Mouse (Mus musculus) embryonic facial prominence, embryonic 10.5 days (tissue): ENCODE data around the gene Parp8. TPM values are rescaled to one million over a fixed set of nuclear protein-coding genes. Genes with fewer than 3 reads are reported as not detected.

Source experiments
- DNase-seq: peaks from one replicate; pipeline ENCODE4 v3.0.0-alpha.2; 2017; ENCODE audit warnings: low spot score
- H3K27ac ChIP-seq: fragments of 300-500 bp; sonication (generic); replicated peaks from 2 replicates; pipeline ENCODE4 v1.5.1; 2016; ENCODE audit warnings: mild to moderate bottlenecking
- H3K27me3 ChIP-seq: fragments of 300-500 bp; sonication (generic); replicated peaks from 2 replicates; pipeline ENCODE4 v1.6.1; 2016; ENCODE audit warnings: low read depth, mild to moderate bottlenecking; ENCODE audit not compliant: poor library complexity, severe bottlenecking
- H3K36me3 ChIP-seq: fragments of 300-500 bp; sonication (generic); replicated peaks from 2 replicates; pipeline ENCODE4 v1.6.1; 2016; ENCODE audit warnings: mild to moderate bottlenecking, moderate library complexity
- H3K4me1 ChIP-seq: fragments of 300-500 bp; sonication (generic); 2 replicates; pipeline ENCODE4 v1.6.1; 2016
- H3K4me3 ChIP-seq: fragments of 300-500 bp; sonication (generic); 2 replicates; pipeline ENCODE4 v1.5.1; 2016; ENCODE audit warnings: mild to moderate bottlenecking, moderate library complexity
- H3K9me3 ChIP-seq: fragments of 300-500 bp; sonication (generic); 2 replicates; pipeline ENCODE4 v1.6.1; 2016; ENCODE audit warnings: mild to moderate bottlenecking
- WGBS: fragments of 180-500 bp; shearing (Covaris S2); methylation state at CpG from one replicate; pipeline ENCODE4 v1.1.7; 2016; 5-methylcytosine and 5-hydroxymethylcytosine counted together
- polyA plus RNA-seq: library from polyadenylated mRNA; unstranded; fragments of >200 nt; fragmentation: Nextera tagmentation; extraction: Ambion mirVana; gene quantifications from 2 replicates; pipeline ENCODE4 v1.2.1, GENCODE M21; 2016

Gene Parp8
- polyA plus RNA-seq, 1 experiment from 2014 or later: 13.1 TPM

- Histone ChIP-seq H3K36me3 (no peaks in the 10 kb centered on the region), H3K27ac (no peak overlapping the region), H3K27me3 (no peaks in the 10 kb centered on the region), H3K4me3 (no peak overlapping the region), H3K9me3 (no peaks in the 10 kb centered on the region), H3K4me1 (peaks cover 13% of the 10 kb centered on the region)
- 90% methylated on average over 7 of the region's 7 CpGs for WGBS
- no peak for DNase-seq
These were observed 53.2 kb downstream of the Parp8 start for GRCm38 (mm10) chr13:116972036-116972611.

DNA sequence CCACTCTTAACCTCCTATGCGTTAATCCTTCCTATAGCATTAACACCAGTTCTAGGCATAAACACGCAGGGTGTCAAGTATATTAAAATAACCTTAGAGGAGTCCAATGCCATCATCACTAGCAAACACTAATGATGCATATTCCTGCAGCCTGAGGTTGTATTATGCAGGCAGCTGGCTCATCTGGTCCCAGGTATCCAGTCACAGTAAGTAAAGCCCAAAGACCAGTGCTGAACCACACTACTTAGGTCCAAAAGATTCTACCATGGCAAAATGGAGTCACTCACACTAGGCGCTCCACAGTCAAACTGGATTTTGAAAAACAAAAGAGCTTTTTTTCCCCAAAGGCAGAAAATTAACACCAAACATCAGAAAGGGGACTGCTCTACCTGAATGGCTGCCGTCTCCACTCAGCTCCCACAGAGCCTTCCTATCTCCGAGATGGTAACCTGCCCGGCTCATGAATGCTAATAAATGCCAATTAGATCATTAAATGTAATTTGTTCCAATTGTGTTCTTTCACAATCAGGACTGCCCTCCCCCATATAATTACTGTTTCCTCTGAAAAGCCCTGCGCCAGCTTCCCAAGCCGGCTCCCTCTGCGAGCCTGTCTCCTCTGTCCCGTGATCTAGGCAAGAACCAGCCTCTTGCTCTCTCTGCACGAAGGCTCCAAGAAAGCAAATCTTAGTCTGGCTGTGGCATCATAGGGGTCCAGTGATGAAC lies 54.5 kb downstream of the Parp8 start:
- H3K4me1 ChIP-seq: peaks cover 13% of the 10 kb centered on the region
- 60% methylated on average over 11 of the region's 11 CpGs for WGBS

GRCm38 (mm10) chr13:116969650-116970049 lies 55.7 kb downstream of the Parp8 start:
- Histone ChIP-seq H3K4me1 (peaks cover 13% of the 10 kb centered on the region), H3K36me3 (no peaks in the 10 kb centered on the region), H3K4me3 (no peak overlapping the region), H3K27me3 (no peaks in the 10 kb centered on the region), H3K9me3 (no peaks in the 10 kb centered on the region), H3K27ac (no peak overlapping the region)
- WGBS: 86% methylated on average over 1 of the region's 1 CpGs
- DNase-seq: no peak

More for the DNA sequence above, 54.5 kb downstream of the Parp8 start:
- Histone ChIP-seq H3K9me3 (no peaks in the 10 kb centered on the region), H3K36me3 (no peaks in the 10 kb centered on the region), H3K27ac (no peak overlapping the region), H3K4me3 (no peak overlapping the region), H3K27me3 (no peaks in the 10 kb centered on the region)
- DNase-seq: peak; percentile 27

DNA sequence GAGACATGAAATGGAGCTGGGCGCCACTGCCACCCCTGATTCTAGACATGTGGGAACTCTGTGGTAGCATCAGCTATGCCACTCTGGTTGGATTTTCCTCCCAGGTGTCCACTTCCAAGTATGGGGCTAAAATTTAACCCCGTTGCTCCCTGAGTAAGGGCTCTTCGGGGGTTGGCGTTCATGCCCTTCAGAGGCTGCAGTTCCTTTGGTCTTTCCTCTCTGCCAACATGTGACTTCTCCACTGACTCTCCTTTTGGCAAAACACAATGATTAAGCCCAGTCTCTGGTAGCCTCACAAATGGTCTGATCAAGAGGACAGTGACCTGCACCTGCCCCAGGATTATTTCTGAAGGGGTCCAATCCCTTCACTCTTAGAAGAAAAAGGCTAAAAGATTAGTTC lies 56.4 kb downstream of the Parp8 start:
- no peak overlapping the region for H3K27ac ChIP-seq
- no peaks in the 10 kb centered on the region for H3K9me3 ChIP-seq
- H3K4me1 ChIP-seq: peaks cover 14% of the 10 kb centered on the region
- H3K4me3 ChIP-seq: no peak overlapping the region
- 96% methylated on average over 4 of the region's 4 CpGs for WGBS
- no peaks in the 10 kb centered on the region for H3K27me3 ChIP-seq
- no peak for DNase-seq
- no peaks in the 10 kb centered on the region for H3K36me3 ChIP-seq

DNA sequence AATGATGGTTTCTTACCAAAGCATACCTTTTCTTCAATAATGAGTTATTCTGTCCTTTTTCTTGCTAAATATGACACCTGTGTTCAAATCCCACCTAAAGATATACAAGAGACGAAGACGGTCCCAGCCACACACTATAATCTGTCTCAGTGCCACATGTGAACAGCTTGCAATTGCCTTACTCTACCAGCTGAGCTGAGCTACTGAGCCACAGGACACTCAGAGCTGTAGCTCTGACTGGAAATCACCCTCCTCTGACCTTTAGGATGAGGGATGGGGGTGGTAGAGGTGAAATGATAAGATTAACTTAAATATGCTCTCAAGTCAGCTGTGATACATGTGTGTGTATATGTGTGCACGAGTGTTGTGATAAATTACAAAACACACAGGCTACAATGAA lies 57.9 kb downstream of the Parp8 start:
- no peak for DNase-seq
- Histone ChIP-seq H3K9me3 (no peaks in the 10 kb centered on the region), H3K4me3 (no peak overlapping the region), H3K27me3 (no peaks in the 10 kb centered on the region), H3K27ac (no peak overlapping the region), H3K4me1 (peaks cover 23% of the 10 kb centered on the region), H3K36me3 (no peaks in the 10 kb centered on the region)
- WGBS: 91% methylated on average over 3 of the region's 3 CpGs

DNA sequence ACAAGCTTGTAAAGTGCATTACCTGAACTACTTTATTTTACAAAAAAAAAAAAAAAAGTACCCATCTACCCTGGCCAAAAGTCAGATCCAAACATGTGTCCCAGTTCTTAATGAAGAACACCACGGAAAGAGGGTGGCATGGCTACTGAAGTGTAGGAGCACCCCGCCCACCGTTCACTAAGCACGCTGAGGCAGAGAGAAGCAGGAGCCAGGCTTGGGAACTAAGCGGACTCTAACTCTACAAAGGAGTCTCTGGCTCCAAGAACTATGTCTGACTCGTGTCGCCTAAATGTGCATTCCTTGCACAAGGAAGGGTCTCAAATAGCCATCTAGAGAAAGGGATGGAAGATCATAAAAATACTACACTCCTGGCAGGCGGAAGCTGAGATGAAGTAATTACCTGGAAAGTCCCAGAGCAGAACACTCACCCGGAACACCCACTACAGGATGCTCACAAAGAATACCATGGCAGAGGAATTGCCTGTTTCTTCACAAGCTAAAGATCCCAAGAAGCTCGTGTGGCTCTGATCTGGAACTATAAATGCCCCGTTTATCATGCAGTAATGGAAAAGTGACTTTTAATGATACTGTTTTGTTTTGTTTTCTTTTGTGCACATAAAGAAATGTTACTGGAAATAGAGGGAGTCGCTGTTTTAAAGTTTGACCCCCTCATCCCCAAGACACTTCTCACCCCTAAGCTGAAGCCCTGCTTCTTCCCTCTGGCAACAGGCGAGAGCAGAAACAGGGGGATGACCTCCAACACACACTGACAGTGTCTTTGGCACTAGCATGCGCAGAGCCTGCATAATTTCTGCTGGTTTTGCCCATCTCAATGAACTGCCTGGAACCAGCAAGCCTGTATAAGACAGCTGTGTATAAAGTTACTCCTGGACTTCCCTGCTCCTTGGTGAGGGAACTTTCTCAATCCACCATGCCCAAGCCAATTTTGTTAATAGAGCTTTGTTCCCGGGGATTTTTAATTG lies 62.6 kb downstream of the Parp8 start:
- Histone ChIP-seq H3K9me3 (no peaks in the 10 kb centered on the region), H3K4me3 (no peak overlapping the region), H3K27ac (no peak overlapping the region), H3K27me3 (no peaks in the 10 kb centered on the region), H3K4me1 (peaks cover 13% of the 10 kb centered on the region), H3K36me3 (no peaks in the 10 kb centered on the region)
- 78% methylated on average over 15 of the region's 15 CpGs for WGBS
- no peak for DNase-seq

GRCm38 (mm10) chr13:116958776-116959589 lies 66.4 kb downstream of the Parp8 start:
- H3K27ac ChIP-seq: no peak overlapping the region
- H3K4me3 ChIP-seq: no peak overlapping the region
- H3K9me3 ChIP-seq: no peaks in the 10 kb centered on the region
- no peak for DNase-seq
- H3K36me3 ChIP-seq: no peaks in the 10 kb centered on the region
- H3K4me1 ChIP-seq: peaks cover 13% of the 10 kb centered on the region
- WGBS: 83% methylated on average over 7 of the region's 7 CpGs
- no peaks in the 10 kb centered on the region for H3K27me3 ChIP-seq

- H3K27ac ChIP-seq: no peak overlapping the region
- no peaks in the 10 kb centered on the region for H3K36me3 ChIP-seq
- WGBS: 86% methylated on average over 3 of the region's 3 CpGs
These were observed 67.8 kb downstream of the Parp8 start for GRCm38 (mm10) chr13:116957577-116957976.

DNA sequence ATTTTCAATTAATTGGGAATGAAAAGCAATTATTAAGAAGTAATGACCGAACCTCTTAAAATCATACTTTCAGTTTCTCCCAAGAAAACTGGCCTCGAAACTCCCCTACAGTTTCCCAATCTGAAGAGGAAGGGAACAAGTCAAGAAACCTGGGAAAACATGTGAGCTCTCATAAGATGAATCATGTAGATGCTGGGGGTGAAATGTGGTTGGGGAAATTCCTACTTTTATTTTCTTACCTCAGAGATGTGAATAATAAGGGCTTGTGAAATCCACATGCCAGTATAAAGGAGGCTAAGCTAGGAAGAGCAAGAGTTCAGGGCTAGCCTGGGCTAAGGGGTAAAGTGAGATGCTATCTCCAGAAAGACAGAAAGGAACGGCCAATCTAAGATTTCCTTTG lies 74.0 kb downstream of the Parp8 start:
- Histone ChIP-seq H3K9me3 (no peaks in the 10 kb centered on the region), H3K27me3 (no peaks in the 10 kb centered on the region), H3K4me1 (no peaks in the 10 kb centered on the region), H3K27ac (no peak overlapping the region), H3K36me3 (no peaks in the 10 kb centered on the region), H3K4me3 (no peak overlapping the region)
- DNase-seq: no peak
- WGBS: 97% methylated on average over 3 of the region's 3 CpGs

More at GRCm38 (mm10) chr13:116957577-116957976, 67.8 kb downstream of the Parp8 start:
- Histone ChIP-seq H3K9me3 (no peaks in the 10 kb centered on the region), H3K4me1 (0 out of 2 replicates have a peak, but pooled peaks cover 4% of the 10 kb centered on the region), H3K4me3 (no peak overlapping the region), H3K27me3 (no peaks in the 10 kb centered on the region)
- DNase-seq: no peak

DNA sequence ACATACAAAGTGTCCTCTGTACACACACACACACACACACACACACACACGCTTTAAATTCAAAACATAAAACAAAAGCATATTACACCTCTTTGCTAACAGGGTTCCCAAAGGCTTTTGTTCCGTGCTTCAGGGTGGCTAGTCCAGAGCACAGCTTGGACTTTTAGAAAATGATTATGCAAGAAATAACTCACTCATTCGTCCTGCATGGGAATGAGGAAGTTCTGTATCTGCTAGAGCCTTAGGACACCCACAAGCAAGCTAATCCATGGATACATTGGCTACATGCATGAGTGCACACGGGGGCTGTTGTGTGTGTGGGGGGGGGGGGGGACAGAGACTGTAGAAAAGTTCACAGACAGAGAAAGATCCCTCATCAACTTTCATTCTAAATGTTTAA lies 75.8 kb downstream of the Parp8 start:
- WGBS: 80% methylated on average over 4 of the region's 4 CpGs
- H3K9me3 ChIP-seq: no peaks in the 10 kb centered on the region
- DNase-seq: no peak
- H3K36me3 ChIP-seq: no peaks in the 10 kb centered on the region
- no peak overlapping the region for H3K4me3 ChIP-seq
- H3K27ac ChIP-seq: no peak overlapping the region
- H3K4me1 ChIP-seq: no peaks in the 10 kb centered on the region
- H3K27me3 ChIP-seq: no peaks in the 10 kb centered on the region

- Histone ChIP-seq H3K36me3 (no peaks in the 10 kb centered on the region), H3K9me3 (no peaks in the 10 kb centered on the region), H3K4me1 (no peaks in the 10 kb centered on the region), H3K27ac (no peak overlapping the region), H3K4me3 (no peak overlapping the region), H3K27me3 (no peaks in the 10 kb centered on the region)
- 94% methylated on average over 6 of the region's 6 CpGs for WGBS
- no peak for DNase-seq
These were observed 76.3 kb downstream of the Parp8 start for GRCm38 (mm10) chr13:116949056-116949455.

GRCm38 (mm10) chr13:116948299-116948659 lies 77.1 kb downstream of the Parp8 start:
- Histone ChIP-seq H3K36me3 (no peaks in the 10 kb centered on the region), H3K9me3 (no peaks in the 10 kb centered on the region), H3K4me3 (no peak overlapping the region), H3K27me3 (no peaks in the 10 kb centered on the region), H3K27ac (no peak overlapping the region), H3K4me1 (0 out of 2 replicates have a peak, but pooled peaks cover 1% of the 10 kb centered on the region)
- 86% methylated on average over 5 of the region's 5 CpGs for WGBS
- DNase-seq: no peak
